Mouse (Mus musculus): ENCODE measurements around the gene Acot8.
A peak's percentile ranks its signal among the peaks of the same experiment; 100 is the strongest.
"Not testable (repeated sequence)": the region's sequence is repeated elsewhere in the genome, so short reads cannot be mapped to it uniquely, and the experiment has no call there.

The Acot8 gene

GRCm38 (mm10) chr2:164813557-164813956, 8.9 kb upstream of the Acot8 start:
- no peak for DNase-seq (ENCODE audit: low read depth, low spot score)

GRCm38 (mm10) chr2:164806614-164807013, 1.9 kb upstream of the Acot8 start:
- no peak for DNase-seq (ENCODE audit: low read depth, low spot score)

- no peak for DNase-seq (ENCODE audit: low read depth, low spot score)
These were observed 643 bp upstream of the Acot8 start for GRCm38 (mm10) chr2:164805332-164805718.

GRCm38 (mm10) chr2:164803921-164804313, 765 bp downstream of the Acot8 start:
- DNase-seq (ENCODE audit: low read depth, low spot score): no peak

DNA sequence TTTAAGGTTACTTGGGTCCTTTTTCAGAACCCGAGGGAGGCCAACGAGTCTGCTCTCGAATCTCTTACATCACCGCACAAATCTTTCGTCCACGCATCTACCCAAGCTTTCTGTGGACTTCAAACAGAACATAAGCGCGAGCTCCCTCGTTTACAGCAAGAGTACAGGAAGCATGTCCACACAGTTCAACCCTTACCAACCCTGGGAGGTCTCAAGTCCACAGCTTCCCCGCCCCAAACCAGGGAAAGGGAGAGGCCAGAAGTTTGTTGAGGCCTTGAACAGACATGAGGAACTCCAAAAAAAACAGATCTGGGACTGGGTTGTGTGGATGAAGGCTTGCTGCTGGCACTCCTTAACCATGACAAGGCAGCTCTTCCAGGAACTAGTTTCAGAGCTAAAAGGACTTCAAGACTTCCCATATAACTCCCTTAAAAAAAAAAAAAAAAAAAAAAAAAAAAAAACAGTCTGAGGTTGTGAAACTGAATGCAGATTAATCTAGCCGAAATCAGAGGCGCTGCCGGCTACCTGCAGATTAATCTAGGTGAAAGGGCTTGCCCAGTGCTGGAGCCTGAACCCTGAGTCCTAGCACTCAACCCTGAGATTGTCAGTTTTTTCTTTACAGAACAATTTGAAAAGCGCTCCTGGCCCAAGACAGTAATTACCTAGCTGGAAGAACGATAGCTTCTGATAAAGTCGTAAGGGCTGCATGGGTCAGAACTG, 1.3 kb downstream of the Acot8 start:
- DNase-seq (ENCODE audit: low read depth, low spot score): no peak

GRCm38 (mm10) chr2:164800252-164801004, 4.3 kb downstream of the Acot8 start:
- DNase-seq (ENCODE audit: low read depth, low spot score): no peak

DNA sequence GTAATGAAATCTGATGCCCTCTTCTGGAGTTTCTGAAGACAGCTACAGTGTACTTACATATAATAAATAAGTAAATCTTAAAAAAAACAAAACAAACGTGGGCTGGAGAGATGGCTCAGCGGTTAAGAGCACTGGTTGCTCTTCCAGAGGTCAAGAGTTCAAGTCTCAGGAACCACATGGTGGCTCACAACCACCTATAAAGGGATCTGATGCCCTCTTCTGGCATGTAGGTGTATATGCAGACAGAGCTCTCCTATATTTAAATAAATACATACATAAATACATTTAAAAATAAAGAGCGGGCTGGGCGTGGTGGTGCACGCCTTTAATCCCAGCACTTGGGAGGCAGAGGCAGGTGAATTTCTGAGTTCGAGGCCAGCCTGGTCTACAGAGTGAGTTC, 6.1 kb downstream of the Acot8 start:
- DNase-seq (ENCODE audit: low read depth, low spot score): not testable (repeated sequence)

DNA sequence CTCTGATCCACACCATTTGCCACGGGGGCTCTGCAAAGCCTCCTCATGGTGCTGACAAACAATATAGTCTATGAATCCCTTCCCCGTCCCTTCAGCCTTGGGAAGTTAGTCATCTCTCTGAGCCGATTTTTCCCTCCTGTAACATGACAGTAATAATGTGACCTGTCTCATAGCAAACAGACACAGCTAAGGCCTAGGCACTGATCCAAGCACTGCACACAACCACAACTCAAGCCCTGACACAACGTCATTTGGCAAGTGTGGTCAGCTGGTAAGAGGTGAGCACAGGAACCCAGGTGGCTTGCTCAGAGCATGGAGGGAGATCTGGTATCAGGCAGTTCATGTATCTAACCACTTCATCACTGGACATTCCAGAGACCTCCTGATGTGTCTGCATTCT, 8.8 kb downstream of the Acot8 start:
- DNase-seq (ENCODE audit: low read depth, low spot score): no peak

DNA sequence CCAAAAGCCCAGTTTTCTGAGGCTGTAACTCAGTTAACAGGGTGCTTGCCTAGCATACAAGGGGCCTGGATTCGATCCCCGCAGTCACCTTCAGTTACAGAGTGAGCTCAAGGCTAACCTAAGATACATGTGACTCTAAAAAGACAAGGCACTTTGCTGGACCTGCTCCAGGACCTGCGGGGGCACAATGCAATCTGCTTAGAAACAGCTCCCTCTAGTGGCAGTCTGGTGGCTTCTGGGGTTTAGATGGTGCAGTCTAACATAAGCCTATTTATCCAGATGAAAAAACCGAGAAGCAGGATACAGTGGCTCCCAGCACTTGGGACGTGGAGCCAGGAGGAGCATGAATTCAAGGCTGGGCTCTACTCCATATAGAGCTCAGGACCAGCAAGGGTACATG, 10.4 kb downstream of the Acot8 start:
- DNase-seq (ENCODE audit: low read depth, low spot score): peak; percentile 91

DNA sequence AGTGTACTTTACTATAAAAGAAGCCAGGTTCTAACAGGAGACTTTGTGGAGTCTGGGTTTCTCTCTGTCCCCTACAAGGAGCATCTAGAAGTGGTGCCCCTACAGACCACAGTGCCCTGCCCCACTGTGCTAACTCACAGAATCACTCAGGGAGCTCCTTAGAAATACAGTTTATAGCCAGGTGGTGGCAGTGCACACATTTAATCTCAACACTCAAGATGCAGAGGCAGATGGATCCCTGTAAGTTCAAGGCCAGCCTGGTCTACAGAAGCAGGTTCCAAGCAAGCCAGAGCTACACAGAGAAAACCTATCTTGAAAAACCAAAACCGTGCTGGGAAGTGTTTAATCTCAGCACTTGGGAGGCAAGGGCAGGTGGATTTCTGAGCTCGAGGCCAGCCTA, 10.9 kb downstream of the Acot8 start:
- no peak for DNase-seq (ENCODE audit: low read depth, low spot score)

DNA sequence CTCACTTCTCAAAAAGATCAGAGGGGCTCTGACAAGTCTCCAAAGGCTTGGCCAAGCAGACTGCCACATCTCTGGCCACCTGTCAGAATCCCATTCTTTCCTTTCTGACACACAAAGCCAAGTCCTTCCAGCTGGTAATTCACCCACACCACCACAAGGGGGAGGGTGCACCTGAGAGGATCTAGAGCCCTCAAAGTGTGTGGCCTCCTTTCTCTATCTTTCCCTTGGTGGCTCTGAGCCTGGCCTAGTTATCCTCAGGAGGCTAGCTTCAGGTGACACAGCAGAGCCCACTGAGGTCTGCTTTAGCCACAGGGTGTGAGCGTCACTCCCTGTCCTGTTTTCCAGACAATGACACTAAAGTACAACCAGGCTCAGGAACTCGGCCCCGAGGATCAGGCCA, 11.4 kb downstream of the Acot8 start:
- no peak for DNase-seq (ENCODE audit: low read depth, low spot score)

DNA sequence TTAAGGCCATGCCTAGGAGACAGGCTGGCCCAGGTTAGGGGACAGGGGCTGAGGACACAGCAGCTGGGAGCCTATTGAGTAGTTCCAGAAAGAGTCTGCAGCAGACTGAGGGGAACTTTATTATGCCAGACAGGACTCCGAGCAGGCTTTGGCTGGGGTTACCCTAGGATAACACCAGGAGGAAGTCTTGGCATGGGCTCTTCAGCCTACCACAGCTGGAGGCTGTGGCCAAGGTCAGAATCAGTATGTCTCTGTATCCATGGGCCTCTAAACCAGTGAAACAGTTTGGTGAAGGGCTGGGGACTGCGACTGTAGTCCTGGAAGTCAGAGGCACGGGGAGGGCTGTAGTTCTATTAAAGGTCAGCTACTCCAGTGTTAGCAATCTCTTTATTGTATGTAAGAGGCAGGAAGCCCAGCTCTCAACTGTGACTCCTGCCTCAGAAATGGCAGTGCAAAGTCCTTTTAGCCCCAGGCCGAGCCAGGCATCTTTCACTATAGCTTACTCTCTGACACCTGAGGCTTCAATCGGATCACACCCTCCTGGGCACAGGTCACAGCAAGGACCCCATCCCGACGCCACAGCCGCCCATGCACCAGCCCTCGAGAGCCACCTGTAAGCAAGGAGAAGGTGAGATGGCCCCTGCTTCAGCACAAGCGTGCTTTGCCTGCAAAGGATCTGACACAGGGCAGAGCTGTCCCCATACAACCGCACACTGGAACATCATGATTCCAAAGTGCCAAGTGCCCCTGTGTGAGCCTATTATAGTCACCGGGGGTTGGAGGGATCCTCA, 12.1 kb downstream of the Acot8 start:
- no peak for DNase-seq (ENCODE audit: low read depth, low spot score)

- DNase-seq (ENCODE audit: low read depth, low spot score): no peak
These were observed 12.8 kb downstream of the Acot8 start for GRCm38 (mm10) chr2:164791841-164792261.

DNA sequence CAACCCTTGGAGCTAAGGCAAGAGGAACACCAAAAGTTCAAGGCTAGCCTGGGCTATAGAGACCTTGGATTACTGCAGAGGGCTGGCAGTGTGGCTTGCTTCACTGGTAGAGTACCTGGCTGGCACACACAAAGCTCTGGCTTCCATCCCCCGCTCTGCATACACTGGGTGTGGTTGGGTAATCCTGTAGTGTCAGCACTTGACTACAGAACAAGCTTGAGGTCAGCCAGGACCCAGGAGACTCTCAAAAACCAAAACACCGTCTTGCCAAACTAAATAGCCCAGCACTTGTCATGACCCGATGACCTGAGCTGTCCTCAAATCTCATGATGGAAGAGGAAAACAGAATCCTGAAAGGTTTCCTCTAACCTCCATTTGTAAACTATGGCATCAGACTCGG, 14.2 kb downstream of the Acot8 start:
- DNase-seq (ENCODE audit: low read depth, low spot score): no peak

DNA sequence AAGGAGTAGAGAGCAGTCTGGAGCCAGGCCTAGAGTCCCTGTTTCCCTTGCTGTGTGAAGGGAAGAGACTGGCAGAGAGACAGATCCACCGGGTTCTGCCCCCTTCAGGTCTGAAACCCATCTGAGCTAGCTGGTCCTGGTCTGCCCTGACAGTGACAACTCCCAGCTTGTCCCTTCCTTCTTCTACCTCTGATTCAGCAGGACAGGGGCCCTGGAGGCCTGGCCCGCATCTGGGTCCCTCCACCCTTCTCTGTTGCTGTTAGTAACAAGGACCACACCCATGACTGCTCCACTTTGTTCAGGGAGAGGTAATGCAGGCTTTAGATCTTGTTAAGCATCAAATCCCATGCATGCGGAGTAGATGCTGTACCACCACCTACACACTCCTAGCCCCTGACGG, 16.3 kb downstream of the Acot8 start:
- no peak for DNase-seq (ENCODE audit: low read depth, low spot score)

- no peak for DNase-seq (ENCODE audit: low read depth, low spot score)
These were observed 16.9 kb downstream of the Acot8 start for GRCm38 (mm10) chr2:164787779-164788178.

- DNase-seq (ENCODE audit: low read depth, low spot score): no peak
These were observed 17.6 kb downstream of the Acot8 start for GRCm38 (mm10) chr2:164787032-164787431.

DNA sequence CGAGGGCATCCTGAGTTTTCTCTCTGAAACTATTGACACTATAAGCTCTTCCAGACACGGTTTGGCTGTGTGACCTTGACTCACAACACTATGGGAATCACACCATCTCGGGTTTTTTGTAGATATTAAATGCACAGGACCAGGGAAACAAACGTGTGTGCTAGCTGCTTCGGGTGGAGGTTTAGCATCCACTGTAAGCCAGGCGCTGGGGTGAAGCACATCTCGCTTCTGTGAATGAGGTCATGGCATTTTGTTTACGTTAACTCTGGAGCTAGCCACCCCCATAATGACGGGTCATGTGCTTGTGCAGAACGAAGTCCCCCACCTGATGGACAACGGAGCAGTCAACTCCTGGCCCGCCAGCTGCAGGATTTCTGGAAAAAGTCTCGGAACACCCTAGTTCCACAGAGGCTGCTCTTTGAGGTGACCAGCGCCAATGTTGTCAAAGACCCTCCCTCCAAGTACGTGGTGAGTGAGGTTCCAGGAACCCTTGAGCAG, 18.2 kb downstream of the Acot8 start:
- no peak for DNase-seq (ENCODE audit: low read depth, low spot score)

DNA sequence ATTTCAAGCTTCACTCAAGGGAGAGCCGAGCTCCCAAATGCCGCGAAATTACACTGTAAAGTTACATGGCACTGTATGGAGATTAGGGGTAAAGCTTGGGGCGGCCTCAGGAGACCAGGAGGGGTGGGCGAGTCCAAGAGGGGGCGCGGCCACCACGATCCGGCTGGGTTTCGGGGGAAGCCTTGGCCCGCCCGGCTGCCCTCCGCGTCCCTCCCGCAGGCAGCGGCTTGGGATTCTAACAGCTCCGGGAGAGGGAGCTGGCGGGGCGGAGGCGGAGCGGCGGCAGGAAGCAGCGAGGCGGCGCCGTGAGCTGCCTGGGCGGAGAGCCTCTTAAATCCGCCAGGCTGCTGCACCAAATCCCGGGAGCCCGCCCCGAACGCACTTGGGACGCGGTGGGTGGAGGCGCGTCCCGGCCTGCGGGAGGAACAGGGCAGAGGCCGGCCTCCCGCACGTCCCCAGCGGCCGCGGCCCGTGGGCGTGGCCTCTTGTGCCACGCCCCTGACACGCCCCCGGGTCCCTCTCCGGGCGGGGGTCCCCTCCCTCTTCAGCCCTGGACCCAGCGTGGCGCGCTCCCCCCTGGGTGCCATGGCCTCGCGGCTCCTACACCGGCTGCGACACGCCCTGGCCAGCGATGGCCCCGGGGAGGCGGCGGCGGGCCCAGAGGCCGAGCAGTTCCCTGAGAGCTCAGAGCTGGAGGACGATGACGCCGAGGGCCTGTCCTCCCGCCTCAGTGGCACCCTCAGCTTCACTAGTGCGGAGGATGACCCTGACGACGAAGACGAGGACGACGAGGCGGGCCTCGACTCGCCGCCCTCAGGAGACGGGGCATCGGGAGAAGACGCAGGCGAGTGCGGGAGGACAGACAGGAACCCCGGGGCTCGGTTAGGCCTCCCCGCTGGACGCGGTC, 18.9 kb downstream of the Acot8 start, which contains the start of gene Snx21:
Gene Snx21, plus strand, starts transcription at position 343 of the 907 bp plus-strand sequence.
- peak; percentile 84 for DNase-seq (ENCODE audit: low read depth, low spot score)

DNA sequence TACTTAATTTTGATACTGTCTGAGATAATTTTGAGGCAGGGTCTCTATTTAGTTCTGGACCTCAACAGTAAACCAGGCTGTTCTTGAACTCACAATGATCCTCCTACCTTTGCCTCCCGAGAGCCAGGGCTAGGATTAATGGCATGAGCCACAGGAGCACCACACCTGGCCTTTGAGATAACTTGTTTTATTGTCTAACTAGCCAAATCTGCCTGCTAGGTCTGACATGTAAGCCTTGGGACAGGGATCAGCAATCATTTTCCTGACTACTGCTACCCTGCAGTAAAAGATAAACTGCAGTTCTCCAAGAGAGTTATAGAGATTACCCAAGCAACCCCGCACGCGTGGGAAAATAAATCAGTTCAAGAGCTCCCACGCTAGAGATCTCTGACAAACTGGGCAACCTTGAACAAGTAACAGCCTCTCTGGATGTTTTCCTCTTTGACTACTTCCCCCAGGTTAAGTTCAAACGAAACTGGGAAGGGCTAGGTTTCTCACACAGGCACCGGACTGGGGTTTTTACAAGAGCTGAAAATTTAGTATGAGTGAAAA, 19.7 kb downstream of the Acot8 start:
- no peak for DNase-seq (ENCODE audit: low read depth, low spot score)

Measured in retina, postnatal 7 days (tissue).